Mouse (Mus musculus) midbrain, embryonic 10.5 days (tissue): ENCODE measurements at regions not wholly inside any gene's neighbourhood (a gene's known extent, or its start where the extent isn't known, plus 50 kb on each side); places are given as distances from the start of the nearest gene placed in this dataset.
"Not testable (repeated sequence)": the region's sequence is repeated elsewhere in the genome, so short reads cannot be mapped to it uniquely, and the experiment has no call there.

ENCODE experiments used
- DNase-seq: peaks from one replicate; pipeline ENCODE4 v3.0.0-alpha.2; 2017; ENCODE audit warnings: low spot score
- H3K27ac ChIP-seq: fragments of 300-500 bp; sonication (generic); replicated peaks from 2 replicates; pipeline ENCODE4 v1.5.1; 2016; ENCODE audit warnings: mild to moderate bottlenecking
- H3K27me3 ChIP-seq: fragments of 300-500 bp; sonication (generic); 2 replicates; pipeline ENCODE4 v1.6.1; 2016; ENCODE audit warnings: low read depth, mild to moderate bottlenecking; ENCODE audit not compliant: poor library complexity, severe bottlenecking
- H3K36me3 ChIP-seq: fragments of 300-500 bp; sonication (generic); 2 replicates; pipeline ENCODE4 v1.6.1; 2016; ENCODE audit warnings: mild to moderate bottlenecking, moderate library complexity
- H3K4me1 ChIP-seq: fragments of 300-500 bp; sonication (generic); 2 replicates; pipeline ENCODE4 v1.6.1; 2016
- H3K4me3 ChIP-seq: fragments of 300-500 bp; sonication (generic); 2 replicates; pipeline ENCODE4 v1.5.1; 2016; ENCODE audit warnings: mild to moderate bottlenecking, moderate library complexity
- H3K9me3 ChIP-seq: fragments of 300-500 bp; sonication (generic); replicated peaks from 2 replicates; pipeline ENCODE4 v1.6.1; 2016; ENCODE audit warnings: mild to moderate bottlenecking
- WGBS: fragments of 180-500 bp; shearing (Covaris S2); methylation state at CpG from one replicate; pipeline ENCODE4 v1.1.7; 2016; 5-methylcytosine and 5-hydroxymethylcytosine counted together

DNA sequence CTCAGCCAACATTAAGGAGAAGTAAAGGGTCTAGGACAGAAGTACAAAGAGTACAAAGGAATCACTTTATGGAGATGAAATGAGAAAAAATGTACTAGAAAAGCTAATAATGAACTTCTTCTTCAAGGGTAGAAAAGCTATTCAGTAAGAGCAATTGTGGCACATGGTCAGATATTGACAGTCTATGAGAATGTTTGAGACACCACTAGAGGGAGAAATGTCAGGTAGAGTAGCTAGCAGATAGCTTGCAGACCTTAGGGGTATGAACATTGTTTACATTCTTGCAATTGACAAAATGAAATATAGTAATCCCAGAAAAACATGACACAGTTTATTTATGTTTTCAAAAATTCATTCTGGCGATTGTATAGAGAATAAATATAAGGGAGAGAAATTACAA, 1066.2 kb upstream of the Sel1l start:
- peaks cover under 1% of the 10 kb centered on the region; the same call in 1 of the 2 replicates for H3K4me1 ChIP-seq
- WGBS = 84% methylated on average over 1 of the region's 1 CpGs
- H3K9me3 ChIP-seq = no peaks in the 10 kb centered on the region
- DNase-seq = no peak
- no peaks in the 10 kb centered on the region for H3K27me3 ChIP-seq
- H3K36me3 ChIP-seq = no peaks in the 10 kb centered on the region
- H3K27ac ChIP-seq = no peak overlapping the region
- H3K4me3 ChIP-seq = no peak overlapping the region

DNA sequence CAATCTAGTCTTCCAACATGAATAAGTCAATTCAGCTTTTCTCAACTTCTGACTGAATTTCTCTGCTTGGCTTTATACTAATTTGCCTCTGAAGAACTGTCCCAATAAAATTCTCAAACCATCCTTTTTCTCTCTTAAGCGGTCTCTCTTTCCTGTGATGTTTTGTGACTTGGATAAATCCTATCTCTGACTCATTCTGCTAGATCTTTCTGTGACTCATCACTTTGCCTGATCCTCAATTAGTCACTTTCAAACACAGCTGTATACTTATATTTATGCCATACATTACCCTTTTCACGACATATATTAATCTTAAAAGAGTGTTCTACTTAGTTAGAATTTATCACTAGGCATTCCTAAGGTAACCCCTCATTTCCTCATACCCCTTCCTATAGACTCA, 1055.4 kb upstream of the Sel1l start:
- Histone ChIP-seq H3K36me3 (no peaks in the 10 kb centered on the region), H3K27me3 (no peaks in the 10 kb centered on the region), H3K9me3 (no peaks in the 10 kb centered on the region), H3K27ac (no peak overlapping the region), H3K4me1 (no peaks in the 10 kb centered on the region), H3K4me3 (no peak overlapping the region)
- WGBS = 84% methylated on average over 2 of the region's 2 CpGs
- no peak for DNase-seq

DNA sequence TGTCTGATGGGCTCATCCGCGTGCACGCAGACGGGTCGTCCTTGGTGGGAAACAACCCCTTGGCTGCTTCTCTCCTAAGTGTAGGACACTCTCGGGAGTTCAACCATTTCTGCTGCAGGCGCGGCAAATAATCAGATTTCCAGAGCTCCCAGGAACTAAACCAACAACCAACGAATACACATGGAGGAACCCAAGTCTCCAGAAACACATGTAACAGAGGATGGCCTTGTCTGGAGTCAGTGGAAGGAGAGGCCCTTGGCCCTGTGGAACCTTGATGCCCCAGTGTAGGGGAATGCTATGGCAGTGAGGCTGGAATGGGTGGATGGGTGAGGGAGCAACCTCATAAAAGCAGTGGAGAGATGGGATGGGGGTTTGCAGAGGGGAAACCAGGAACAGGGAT, 1043.4 kb upstream of the Sel1l start:
- Histone ChIP-seq H3K36me3 (no peaks in the 10 kb centered on the region), H3K27me3 (no peaks in the 10 kb centered on the region), H3K4me1 (no peaks in the 10 kb centered on the region), H3K27ac (no peak overlapping the region), H3K4me3 (no peak overlapping the region), H3K9me3 (peaks cover 7% of the 10 kb centered on the region; the same call in 1 of the 2 replicates)
- 91% methylated on average over 7 of the region's 9 CpGs for WGBS
- no peak for DNase-seq

GRCm38 (mm10) chr12:92891663-92892062, 1042.7 kb upstream of the Sel1l start:
- H3K4me3 ChIP-seq, H3K9me3 ChIP-seq, H3K27ac ChIP-seq, H3K36me3 ChIP-seq, DNase-seq, H3K27me3 ChIP-seq, H3K4me1 ChIP-seq: not testable (repeated sequence)
- no CpG with 5 or more reads among the region's 8 CpGs for WGBS

- not testable (repeated sequence) for H3K27ac ChIP-seq, DNase-seq, H3K9me3 ChIP-seq, H3K27me3 ChIP-seq, H3K4me3 ChIP-seq, H3K36me3 ChIP-seq, H3K4me1 ChIP-seq
- WGBS = 97% methylated on average over 7 of the region's 9 CpGs
These were observed 1042.2 kb upstream of the Sel1l start for GRCm38 (mm10) chr12:92891126-92891525.

- no peak overlapping the region for H3K4me3 ChIP-seq
- H3K9me3 ChIP-seq = peaks cover 9% of the 10 kb centered on the region; the same call in 1 of the 2 replicates
- WGBS = 93% methylated on average over 3 of the region's 3 CpGs
- no peaks in the 10 kb centered on the region for H3K4me1 ChIP-seq
- H3K27me3 ChIP-seq = no peaks in the 10 kb centered on the region
- H3K27ac ChIP-seq = no peak overlapping the region
- no peak for DNase-seq
- no peaks in the 10 kb centered on the region for H3K36me3 ChIP-seq
These were observed 1038.8 kb upstream of the Sel1l start for GRCm38 (mm10) chr12:92887747-92888146.

DNA sequence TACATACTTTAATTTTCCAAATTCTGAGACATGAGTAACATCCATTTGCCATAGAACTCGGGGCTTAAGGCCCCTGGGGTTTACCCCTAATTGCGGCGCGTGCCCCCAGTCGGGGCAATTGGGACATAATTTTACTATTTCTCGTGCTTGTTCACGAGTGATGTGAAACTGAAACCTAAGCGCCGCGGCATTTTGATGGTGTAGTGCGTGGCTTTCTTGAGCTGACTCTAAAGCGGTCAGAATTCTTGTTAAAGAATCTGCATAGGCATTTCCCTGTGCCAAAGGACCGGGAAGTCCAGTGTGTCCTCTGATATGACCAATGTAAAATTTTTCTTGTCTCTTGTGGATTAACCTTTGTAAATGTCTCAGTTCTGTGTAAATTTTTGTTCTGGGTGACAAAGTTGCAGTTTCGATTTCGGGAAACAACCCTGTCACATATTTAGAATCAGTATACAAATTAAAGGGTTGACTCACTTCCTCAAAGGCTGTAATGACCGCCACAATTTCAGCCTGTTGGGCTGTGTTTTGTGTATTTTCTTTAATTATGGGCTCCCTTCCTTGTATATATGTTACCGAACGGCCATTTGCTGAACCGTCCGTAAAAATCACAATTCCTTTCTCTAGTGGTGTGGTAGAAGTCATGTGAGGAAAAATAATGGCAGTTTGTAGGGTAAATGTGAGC, 1037.6 kb upstream of the Sel1l start:
- not testable (repeated sequence) for DNase-seq, H3K9me3 ChIP-seq, H3K27ac ChIP-seq, H3K27me3 ChIP-seq, H3K4me3 ChIP-seq, H3K36me3 ChIP-seq, H3K4me1 ChIP-seq
- 93% methylated on average over 20 of the region's 20 CpGs for WGBS

DNA sequence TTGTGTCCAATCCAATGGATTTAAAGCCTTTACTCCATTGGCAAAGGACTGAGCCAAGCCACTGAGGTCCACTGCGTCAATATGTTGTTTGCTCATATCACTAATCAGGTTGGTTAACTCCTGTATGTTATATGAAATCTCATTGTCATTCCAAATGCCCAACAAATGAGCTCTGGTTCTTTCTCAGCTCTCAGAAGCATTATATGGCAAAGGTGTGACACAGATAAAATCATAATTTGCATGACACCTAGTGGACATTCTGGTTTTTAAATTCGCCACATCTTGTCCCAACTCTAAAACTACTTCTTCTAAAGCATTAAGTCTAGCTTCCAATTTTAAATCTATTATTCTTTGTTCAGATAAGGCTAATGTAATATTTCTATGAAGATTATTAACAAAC, 1035.1 kb upstream of the Sel1l start:
- WGBS = 87% methylated on average over 2 of the region's 2 CpGs
- not testable (repeated sequence) for H3K27ac ChIP-seq

DNA sequence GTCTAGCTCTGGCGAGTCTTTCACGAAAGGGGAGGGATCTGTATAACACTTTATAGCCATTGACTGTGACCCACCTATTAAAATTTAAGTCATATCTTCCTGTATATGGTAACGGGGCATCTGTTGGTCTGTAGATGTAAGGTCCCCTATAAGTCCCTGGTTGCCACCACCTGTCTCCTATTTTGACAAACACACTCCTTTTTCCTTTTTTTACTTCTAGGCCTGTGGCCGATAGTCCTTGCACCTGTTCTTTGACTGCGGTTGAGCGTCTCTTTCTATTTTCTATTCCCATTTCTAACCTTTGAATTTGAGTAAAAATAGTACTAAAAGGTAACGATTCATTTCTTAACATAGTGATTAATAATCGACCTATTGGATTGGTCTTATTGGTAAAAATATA, 1034.1 kb upstream of the Sel1l start:
- not testable (repeated sequence) for H3K4me1 ChIP-seq, H3K27ac ChIP-seq, H3K9me3 ChIP-seq, H3K36me3 ChIP-seq, H3K4me3 ChIP-seq, H3K27me3 ChIP-seq, DNase-seq
- WGBS = no CpG with 5 or more reads among the region's 8 CpGs

More for the DNA sequence above, 1035.1 kb upstream of the Sel1l start:
- not testable (repeated sequence) for DNase-seq, H3K9me3 ChIP-seq, H3K27me3 ChIP-seq, H3K36me3 ChIP-seq, H3K4me1 ChIP-seq, H3K4me3 ChIP-seq

- H3K4me1 ChIP-seq, H3K4me3 ChIP-seq, H3K9me3 ChIP-seq, DNase-seq, H3K36me3 ChIP-seq, H3K27me3 ChIP-seq, H3K27ac ChIP-seq: not testable (repeated sequence)
- WGBS = 92% methylated on average over 9 of the region's 11 CpGs
These were observed 1033.6 kb upstream of the Sel1l start for GRCm38 (mm10) chr12:92882540-92882939.

GRCm38 (mm10) chr12:92873602-92874001, 1024.6 kb upstream of the Sel1l start:
- Histone ChIP-seq H3K4me1 (no peaks in the 10 kb centered on the region), H3K27me3 (no peaks in the 10 kb centered on the region), H3K4me3 (no peak overlapping the region), H3K9me3 (no peaks in the 10 kb centered on the region), H3K27ac (no peak overlapping the region), H3K36me3 (no peaks in the 10 kb centered on the region)
- 89% methylated on average over 3 of the region's 3 CpGs for WGBS
- no peak for DNase-seq

DNA sequence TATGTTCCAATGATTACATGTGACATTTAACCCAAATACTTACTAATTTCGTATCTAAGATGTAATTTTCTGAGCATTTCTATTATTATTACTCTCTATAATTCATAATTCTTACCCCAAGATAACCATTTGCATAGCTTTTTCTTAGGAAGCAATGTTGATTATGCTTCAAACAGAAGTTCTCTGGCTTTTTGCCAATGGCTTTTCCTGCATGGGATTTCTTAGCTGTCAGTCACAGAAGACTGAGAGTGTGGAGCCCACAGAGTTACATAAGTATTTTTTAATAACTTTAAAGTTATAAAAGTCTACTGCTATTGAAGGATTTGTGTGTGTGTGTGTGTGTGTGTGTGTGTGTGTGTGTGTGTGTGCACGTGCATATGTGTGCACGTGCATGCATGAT, 1020.4 kb upstream of the Sel1l start:
- Histone ChIP-seq H3K27ac (no peak overlapping the region), H3K36me3 (no peaks in the 10 kb centered on the region), H3K27me3 (no peaks in the 10 kb centered on the region), H3K4me1 (no peaks in the 10 kb centered on the region), H3K4me3 (no peak overlapping the region), H3K9me3 (no peaks in the 10 kb centered on the region)
- DNase-seq = no peak
- 90% methylated on average over 3 of the region's 3 CpGs for WGBS

GRCm38 (mm10) chr12:92823090-92823786, 974.3 kb upstream of the Sel1l start:
- H3K36me3 ChIP-seq = no peaks in the 10 kb centered on the region
- DNase-seq = no peak
- 85% methylated on average over 10 of the region's 10 CpGs for WGBS

More at GRCm38 (mm10) chr12:92823090-92823786, 974.3 kb upstream of the Sel1l start:
- no peak overlapping the region for H3K4me3 ChIP-seq
- no peaks in the 10 kb centered on the region for H3K27me3 ChIP-seq
- H3K4me1 ChIP-seq = no peaks in the 10 kb centered on the region
- no peaks in the 10 kb centered on the region for H3K9me3 ChIP-seq
- no peak overlapping the region for H3K27ac ChIP-seq
